Comparison of ENCODE assay signal across 23 mouse cellular contexts in genomic region chr5:32286315-32286714, GRCm38 (mm10). TPM values are rescaled to one million over a fixed set of nuclear protein-coding genes. Genes with fewer than 3 reads are reported as not detected.
DNase-seq lines count a peak whose midpoint lies in the region; ATAC-seq lines count a peak whose summit lies in the region.
"Had no signal": no experiment of that assay in that cellular context is flagged by ENCODE, and none has a peak within 500 bp of the region (broad histone marks: within the 10 kb centered on the region; RNA-seq: fewer than 3 reads in every experiment).

No protein-coding gene starts in this region.

- H3K36me3 ChIP-seq in midbrain, embryonic 15.5 days (replicated peaks): no peaks in the 10 kb centered on the region
- H3K36me3 ChIP-seq: embryonic facial prominence, embryonic 10.5 days; embryonic facial prominence, embryonic 12.5 days; forebrain, embryonic 15.5 days; G1E had no signal

- WGBS in midbrain, embryonic 15.5 days: 88% methylated on average over 4 of the region's 4 CpGs

- no peak overlapping the region for H3K9ac ChIP-seq in midbrain, embryonic 15.5 days
- H3K9ac ChIP-seq: embryonic facial prominence, embryonic 12.5 days; forebrain, embryonic 13.5 days; forebrain, embryonic 15.5 days; forebrain, postnatal 0 days had no signal

- H3K27me3 ChIP-seq in midbrain, embryonic 15.5 days (replicated peaks): no peaks in the 10 kb centered on the region
- H3K27me3 ChIP-seq: embryonic facial prominence, embryonic 12.5 days; forebrain, embryonic 13.5 days; forebrain, embryonic 15.5 days; Patski had no signal

- DNase-seq in spleen, postnatal 36 days (ENCODE audit: low spot score in 2 of 2): peak; percentile 7 to 15
- DNase-seq in spleen, adult 18-20 months: no peak
- peak; percentile 6 to 13 for DNase-seq in B cell, adult 2 months
- no peak for DNase-seq in left cerebral cortex, postnatal 4 days
- no peak for DNase-seq in left cerebral cortex, postnatal 14 days (ENCODE audit: low spot score in 2 of 2)
- DNase-seq: adrenal gland, adult 8-10 months; adrenal gland, postnatal 14 days; adrenal gland, postnatal 36 days; cerebellum, adult 11-12 months; cerebellum, adult 2 months; cerebellum, adult 9-10 months; cerebellum, postnatal 10 days; forebrain, postnatal 0 days had no signal

- H3K9me3 ChIP-seq in midbrain, embryonic 15.5 days: no peaks in the 10 kb centered on the region
- H3K9me3 ChIP-seq: embryonic facial prominence, embryonic 10.5 days; embryonic facial prominence, embryonic 12.5 days; forebrain, embryonic 13.5 days; forebrain, embryonic 15.5 days; G1E had no signal

- H3K4me3 ChIP-seq in midbrain, embryonic 15.5 days: no peak overlapping the region
- H3K4me3 ChIP-seq: embryonic facial prominence, embryonic 10.5 days; embryonic facial prominence, embryonic 12.5 days; forebrain, embryonic 13.5 days; forebrain, embryonic 15.5 days had no signal

- no peak overlapping the region for H3K27ac ChIP-seq in midbrain, embryonic 15.5 days
- H3K27ac ChIP-seq: embryonic facial prominence, embryonic 10.5 days; embryonic facial prominence, embryonic 12.5 days; forebrain, embryonic 13.5 days; forebrain, embryonic 15.5 days had no signal

- peak; percentile 68 for ATAC-seq in granulocyte monocyte progenitor cell, adult 5-6 weeks (replicated peaks; ENCODE audit: poor library complexity, severe bottlenecking)
- ATAC-seq in midbrain, embryonic 15.5 days (replicated peaks): no peak
- ATAC-seq: activated CD4-positive, CD25-positive, alpha-beta regulatory T cell, adult 4 months; forebrain, embryonic 13.5 days; forebrain, embryonic 15.5 days; forebrain, postnatal 0 days; Patski had no signal

- intact Hi-C loops in left cerebral cortex, postnatal 4 days (cut with DNase I): no loop called here
- intact Hi-C loops in left cerebral cortex, postnatal 14 days (cut with DNase I): no loop called here

- no peak overlapping the region for H3K4me2 ChIP-seq in midbrain, embryonic 15.5 days
- H3K4me2 ChIP-seq: embryonic facial prominence, embryonic 12.5 days; forebrain, embryonic 13.5 days; forebrain, embryonic 15.5 days had no signal

- no peaks in the 10 kb centered on the region for H3K4me1 ChIP-seq in midbrain, embryonic 15.5 days
- H3K4me1 ChIP-seq: forebrain, embryonic 15.5 days had no signal

RNA-seq across cellular contexts. Expression of gene Plb1, which starts 53.8 kb away (rescaled TPM):
- not detected in 2 replicates for total RNA-seq in granulocyte monocyte progenitor cell, adult 5-6 weeks (2014; fragmentation: Nextera tagmentation)
- not detected in 2 replicates for total RNA-seq in granulocyte monocyte progenitor cell, adult 5-6 weeks (2017)
- polyA plus RNA-seq in midbrain, embryonic 15.5 days (2015; fragmentation: Nextera tagmentation; extraction: Ambion mirVana): 0.11 and 0.12 TPM in 2 replicates
- total RNA-seq in left cerebral cortex, postnatal 4 days (2021): 1 to 10 TPM in 1 of 2 experiments, under 1 TPM in 1; 0.90 to 1.5 TPM
- 1 to 10 TPM; 2.7 to 6.3 TPM for total RNA-seq in left cerebral cortex, postnatal 14 days (2021)
- total RNA-seq: adrenal gland, postnatal 14 days; adrenal gland, postnatal 36 days had no signal
- polyA plus RNA-seq: activated CD4-positive, CD25-positive, alpha-beta regulatory T cell, adult 4 months; C2C12; forebrain, embryonic 13.5 days; forebrain, embryonic 15.5 days; G1E had no signal

Comparison
In these comparisons a context has a peak if more than half of its experiments do, and no peak if none do; other contexts are left out.
1. DNase-seq: peak in spleen, postnatal 36 days (2 of 2) and B cell, adult 2 months (2 of 2); none in spleen, adult 18-20 months (0 of 2), left cerebral cortex, postnatal 4 days (single experiment) and left cerebral cortex, postnatal 14 days (0 of 2).